Mouse (Mus musculus): ENCODE data around the gene Tnfaip1.

The Tnfaip1 gene

GRCm38 (mm10) chr11:78497544-78498522 is 38.3 kb downstream of the Tnfaip1 start, which contains the start of gene Sarm1:
TSS of gene Sarm1 (minus strand) at chr11:78497754.
- ChIA-PET POLR2A (interaction anchor here in 3 of 4 experiments (0.7 to 4.4 kb wide), 49 partner anchors 10 to 1149 kb away, joined by 3 to 46 read pairs (median 5); partner anchors contain the start of genes Ift20 (in 3 of the 3), Poldip2 (in 3 of the 3), Tmem199 (in 3 of the 3) and Tnfaip1 (in 3 of the 3)), CTCF (interaction anchor here in 3 of 4 experiments (0.7 to 3.2 kb wide), 17 partner anchors 10 to 238 kb away, joined by 3 to 13 read pairs (median 5); partner anchors contain the start of gene Slc13a2 (in 1 of the 3))

GRCm38 (mm10) chr11:78497071-78497541 is 39.0 kb downstream of the Tnfaip1 start:
- CTCF ChIA-PET = interaction anchor here in 3 of 4 experiments (0.7 to 3.2 kb wide), 15 partner anchors 9 to 238 kb away, joined by 3 to 13 read pairs (median 5); partner anchors contain the start of gene Slc13a2 (in 1 of the 3)
- POLR2A ChIA-PET = interaction anchor here (0.6 to 4.4 kb wide), 41 partner anchors 9 to 1150 kb away, joined by 3 to 46 read pairs (median 5); partner anchors contain the start of genes Ift20 (in 3 of the 4), Poldip2 (in 3 of the 4), Tmem199 (in 3 of the 4) and Tnfaip1 (in 3 of the 4)

GRCm38 (mm10) chr11:78495904-78496303 is 40.2 kb downstream of the Tnfaip1 start:
- CTCF ChIA-PET = no interaction called here
- POLR2A ChIA-PET = interaction anchor here in 3 of 4 experiments (0.6 to 2.9 kb wide), 8 partner anchors 8 to 317 kb away, joined by 3 to 46 read pairs (median 3); partner anchors contain the start of genes Poldip2 (in 2 of the 3) and Tmem199 (in 2 of the 3)

- ChIA-PET POLR2A (interaction anchor here in 2 of 4 experiments (1.1 to 2.2 kb wide), 4 partner anchors 10 to 25 kb away, joined by 3 to 8 read pairs (median 3); partner anchors contain the start of genes Poldip2 (in 1 of the 2), Slc46a1 (in 1 of the 2) and Tmem199 (in 1 of the 2)), CTCF (interaction anchor here in 3 of 4 experiments (0.6 to 2.3 kb wide), 8 partner anchors 10 to 138 kb away, joined by 3 to 9 read pairs (median 3); no protein-coding TSS in a partner anchor)
These were observed 45.3 kb downstream of the Tnfaip1 start for GRCm38 (mm10) chr11:78490781-78491241.

GRCm38 (mm10) chr11:78488168-78488567 is 48.0 kb downstream of the Tnfaip1 start:
- POLR2A ChIA-PET = interaction anchor here in 2 of 4 experiments (0.6 to 2.6 kb wide), 7 partner anchors 9 to 144 kb away, joined by 3 to 12 read pairs (median 5); partner anchors contain the start of genes Poldip2 (in 2 of the 2), Tmem199 (in 2 of the 2) and Sarm1 (in 1 of the 2)

GRCm38 (mm10) chr11:78483639-78484038 is 52.5 kb downstream of the Tnfaip1 start:
- POLR2A ChIA-PET = interaction anchor here (0.6 to 2.4 kb wide), 28 partner anchors 9 to 990 kb away, joined by 3 to 13 read pairs (median 3); partner anchors contain the start of genes Sarm1 (in 2 of the 4), Vtn (in 2 of the 4), Git1 (in 1 of the 4) and Ift20 (in 1 of the 4)
- CTCF ChIA-PET = interaction anchor here in 3 of 4 experiments (0.8 to 2.7 kb wide), 11 partner anchors 18 to 535 kb away, joined by 3 to 23 read pairs (median 4); partner anchors contain the start of gene Slc46a1 (in 1 of the 3)

More at GRCm38 (mm10) chr11:78488168-78488567, 48.0 kb downstream of the Tnfaip1 start:
- CTCF ChIA-PET = interaction anchor here in 3 of 4 experiments (0.5 to 2.4 kb wide), 14 partner anchors 10 to 468 kb away, joined by 3 to 10 read pairs (median 4); partner anchors contain the start of gene Sarm1 (in 2 of the 3)

- ChIA-PET POLR2A (interaction anchor here in 1 of 4 experiments (0.9 to 2.9 kb wide), 7 partner anchors 9 to 417 kb away, joined by 3 to 18 read pairs (median 5); partner anchors contain the start of genes Rpl23a and Slc46a1), CTCF (interaction anchor here in 2 of 4 experiments (0.9 to 3.0 kb wide), 2 partner anchors 22 to 76 kb away, joined by 3 to 15 read pairs; no protein-coding TSS in a partner anchor)
These were observed 60.8 kb downstream of the Tnfaip1 start for GRCm38 (mm10) chr11:78475289-78475688.

Measured in embryonic stem cell, embryonic (primary cell).